ENCODE assay signal across 22 mouse cellular contexts in the genomic region with DNA sequence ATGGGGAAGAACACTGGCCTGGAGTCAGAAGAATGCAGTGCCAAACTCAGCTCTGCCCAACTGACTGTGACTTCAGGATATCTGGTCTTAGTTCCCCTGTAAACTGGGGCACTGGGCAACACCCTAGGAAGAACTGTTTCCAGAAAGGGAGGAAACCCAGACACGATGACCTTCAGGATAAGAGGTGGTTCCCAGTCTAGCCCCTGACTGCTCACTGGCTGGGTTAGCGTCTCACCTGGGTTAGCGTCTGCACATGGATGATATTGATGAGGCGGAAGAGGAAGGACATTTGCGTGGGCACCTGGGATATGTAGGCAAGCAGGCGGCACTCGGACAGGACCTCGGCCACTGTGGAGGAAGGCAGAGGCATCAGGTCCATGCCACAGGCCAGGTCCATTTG. TPM values are rescaled to one million over a fixed set of nuclear protein-coding genes. Genes with fewer than 3 reads are reported as not detected.
"Had no signal": no experiment of that assay in that cellular context is flagged by ENCODE, and none has a peak within 500 bp of the region (broad histone marks: within the 10 kb centered on the region; RNA-seq: fewer than 3 reads in every experiment).

No protein-coding gene starts in this region.

- H3K4me3 ChIP-seq: kidney, embryonic 15.5 days; left cerebral cortex, adult 2 months; liver, embryonic 13.5 days; midbrain, embryonic 13.5 days; neural tube, embryonic 12.5 days; neural tube, embryonic 15.5 days; stomach, embryonic 15.5 days had no signal

- H3K9ac ChIP-seq: kidney, embryonic 15.5 days; liver, embryonic 13.5 days; lung, embryonic 14.5 days; midbrain, embryonic 13.5 days; neural tube, embryonic 12.5 days; neural tube, embryonic 15.5 days; stomach, embryonic 15.5 days had no signal

- H3K9me3 ChIP-seq: kidney, embryonic 15.5 days; liver, embryonic 13.5 days; midbrain, embryonic 13.5 days; neural tube, embryonic 12.5 days; neural tube, embryonic 15.5 days; stomach, embryonic 15.5 days had no signal

- DNase-seq: kidney, adult 8-10 months; kidney, postnatal 10 days; kidney, postnatal 36 days; layer of hippocampus, postnatal 36 days; liver, embryonic 13.5 days; lung, embryonic 14.5 days; right cerebral cortex, adult 18-20 months; right cerebral cortex, postnatal 14 days; right cerebral cortex, postnatal 4 days; spleen, adult 18-20 months; thymus, postnatal 25 days had no signal

- H3K4me2 ChIP-seq: kidney, embryonic 15.5 days; liver, embryonic 13.5 days; lung, embryonic 14.5 days; midbrain, embryonic 13.5 days; neural tube, embryonic 12.5 days; neural tube, embryonic 15.5 days; stomach, embryonic 15.5 days had no signal

- ATAC-seq: lung, postnatal 0 days; midbrain, embryonic 13.5 days had no signal

- H3K27ac ChIP-seq: kidney, embryonic 15.5 days; left cerebral cortex, adult 2 months; liver, embryonic 13.5 days; macrophage; midbrain, embryonic 13.5 days; neural tube, embryonic 12.5 days; neural tube, embryonic 15.5 days; stomach, embryonic 15.5 days had no signal

RNA-seq across cellular contexts. Expression of a gene that starts 24.9 kb away (rescaled TPM):
- total RNA-seq: liver, adult 2 months; megakaryocyte, adult 5-6 weeks had no signal
- polyA plus RNA-seq: liver, adult 2 months; macrophage; urinary bladder, adult 2 months had no signal
